Mouse (Mus musculus) liver, embryonic 13.5 days (tissue): ENCODE measurements around the gene H3f3b. TPM values are rescaled to one million over a fixed set of nuclear protein-coding genes. Genes with fewer than 3 reads are reported as not detected.
"Not testable (repeated sequence)": the region's sequence is repeated elsewhere in the genome, so short reads cannot be mapped to it uniquely, and the experiment has no call there.

Experiments
- ATAC-seq: fragments of 200-750 bp; cut with Nextera tagmentation; 2 replicates; pipeline ENCODE4 v1.8.0; 2017; ENCODE audit warnings: low read depth, mild to moderate bottlenecking, moderate number of reproducible peaks, moderate library complexity
- DNase-seq: peaks from one replicate; pipeline ENCODE4 v3.0.0; 2022
- H3K27ac ChIP-seq: fragments of 300-500 bp; sonication (generic); 2 replicates; pipeline ENCODE4 v1.5.1; 2015; ENCODE audit warnings: moderate library complexity, mild to moderate bottlenecking, inconsistent platforms
- H3K27me3 ChIP-seq: fragments of 300-500 bp; sonication (generic); 2 replicates; pipeline ENCODE4 v1.6.1; 2015; ENCODE audit warnings: mild to moderate bottlenecking, inconsistent platforms
- H3K36me3 ChIP-seq: fragments of 300-500 bp; sonication (generic); 2 replicates; pipeline ENCODE4 v1.6.1; 2015; ENCODE audit warnings: mild to moderate bottlenecking, inconsistent platforms
- H3K4me1 ChIP-seq: fragments of 300-500 bp; sonication (generic); replicated peaks from 2 replicates; pipeline ENCODE4 v1.6.1; 2015; ENCODE audit warnings: inconsistent platforms
- H3K4me2 ChIP-seq: fragments of 300-500 bp; sonication (generic); 2 replicates; pipeline ENCODE4 v1.6.1; 2015; ENCODE audit warnings: inconsistent platforms, mild to moderate bottlenecking, moderate library complexity
- H3K4me3 ChIP-seq: fragments of 300-500 bp; sonication (generic); replicated peaks from 2 replicates; pipeline ENCODE4 v1.5.1; 2015; ENCODE audit warnings: mild to moderate bottlenecking, inconsistent platforms
- H3K9ac ChIP-seq: fragments of 300-500 bp; sonication (generic); 2 replicates; pipeline ENCODE4 v1.6.1; 2015; ENCODE audit warnings: mild to moderate bottlenecking, inconsistent platforms
- H3K9me3 ChIP-seq: fragments of 300-500 bp; sonication (generic); replicated peaks from 2 replicates; pipeline ENCODE4 v1.6.1; 2016; ENCODE audit warnings: inconsistent platforms
- WGBS: fragments of 180-500 bp; shearing (Covaris S2); methylation state at CpG from one replicate; pipeline ENCODE4 v1.1.7; 2015; ENCODE audit not compliant: insufficient replicate concordance; 5-methylcytosine and 5-hydroxymethylcytosine counted together
- polyA plus RNA-seq: library from polyadenylated mRNA; unstranded; fragments of >200 nt; fragmentation: Nextera tagmentation; extraction: Ambion mirVana; gene quantifications from 2 replicates; pipeline ENCODE4 v1.2.1, GENCODE M21; 2015

H3f3b gene
- polyA plus RNA-seq, 1 experiment from 2014 or later: 785 TPM

DNA sequence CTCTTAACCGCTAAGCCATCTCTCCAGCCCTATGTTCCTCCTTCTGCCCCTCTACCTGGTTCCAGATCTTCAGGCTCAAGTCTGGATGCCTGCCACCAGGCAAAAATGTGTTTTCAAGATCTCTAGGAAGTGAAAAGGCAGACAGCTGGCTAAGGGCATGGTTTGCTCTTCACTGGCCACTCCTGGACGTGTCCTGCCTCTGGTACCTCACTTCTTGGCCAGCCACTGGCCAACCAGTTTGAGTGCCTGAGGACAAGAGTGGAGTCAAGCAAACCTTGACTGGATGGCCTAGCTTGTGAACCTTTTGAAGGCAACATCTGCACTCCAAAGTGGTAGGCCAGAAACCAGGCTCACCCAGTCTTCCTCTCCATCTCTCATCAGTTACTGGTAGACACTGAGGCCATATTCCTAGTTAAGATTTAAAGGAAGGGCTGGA is 7.8 kb downstream of the H3f3b start:
- no peak overlapping the region; the same call in 1 of the 2 replicates for H3K9ac ChIP-seq
- H3K36me3 ChIP-seq: peaks cover 21% of the 10 kb centered on the region
- H3K4me2 ChIP-seq: no peak overlapping the region
- H3K4me3 ChIP-seq: no peak overlapping the region
- H3K27me3 ChIP-seq: 0 out of 2 replicates have a peak, but pooled peaks cover 2% of the 10 kb centered on the region
- 86% methylated on average over 2 of the region's 2 CpGs for WGBS
- H3K27ac ChIP-seq: peak overlapping the region; percentile 64
- no peak for DNase-seq
- H3K4me1 ChIP-seq: peaks cover 15% of the 10 kb centered on the region
- H3K9me3 ChIP-seq: no peaks in the 10 kb centered on the region
- ATAC-seq: no peak

DNA sequence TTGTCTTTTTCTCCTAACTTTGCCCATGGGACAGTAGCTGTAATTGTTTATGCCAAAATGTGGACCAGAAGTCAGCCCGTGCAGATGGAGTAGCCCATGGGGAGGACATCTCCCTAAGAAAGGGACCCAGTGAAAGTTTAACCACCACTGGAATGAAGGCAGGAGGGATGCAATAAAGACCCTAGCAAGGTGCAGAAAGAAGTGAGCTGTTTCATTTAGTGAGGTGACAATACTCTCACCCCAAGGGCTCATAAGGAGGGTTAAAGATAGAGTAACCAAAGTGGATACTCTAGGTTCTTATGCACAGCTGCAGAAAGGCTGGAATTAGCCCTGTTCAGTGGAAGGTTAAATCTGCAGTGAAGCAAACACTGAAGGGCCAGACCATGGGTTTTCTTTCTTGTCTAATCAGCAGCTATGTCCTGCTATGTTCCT is 8.4 kb downstream of the H3f3b start:
- peaks cover 2% of the 10 kb centered on the region; the same call in 1 of the 2 replicates for H3K27me3 ChIP-seq
- no peak overlapping the region for H3K9ac ChIP-seq
- peaks cover 21% of the 10 kb centered on the region for H3K36me3 ChIP-seq
- 68% methylated on average over 1 of the region's 1 CpGs for WGBS
- no peak overlapping the region for H3K4me3 ChIP-seq
- no peak overlapping the region; the same call in none of the 2 replicates for H3K27ac ChIP-seq
- H3K4me2 ChIP-seq: no peak overlapping the region
- ATAC-seq: no peak
- H3K4me1 ChIP-seq: peaks cover 20% of the 10 kb centered on the region
- no peaks in the 10 kb centered on the region for H3K9me3 ChIP-seq
- DNase-seq: no peak

DNA sequence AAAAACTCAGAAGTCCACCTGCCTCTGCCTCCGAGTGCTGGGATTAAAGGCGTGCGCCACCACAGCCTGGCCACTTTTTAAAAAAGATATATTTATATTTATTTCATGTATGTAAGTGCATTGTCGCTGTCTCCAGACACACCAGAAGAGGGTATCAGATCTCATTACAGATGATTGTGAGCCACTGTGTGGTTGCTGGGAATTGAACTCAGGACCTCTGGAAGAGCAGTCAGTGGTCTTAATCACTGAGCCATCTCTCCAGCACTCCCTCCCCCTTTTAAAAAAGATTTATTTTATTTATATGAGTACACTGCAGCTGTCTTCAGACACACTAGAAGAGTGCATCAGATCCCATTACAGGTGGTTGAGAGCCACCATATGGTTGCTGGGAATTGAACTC is 8.9 kb downstream of the H3f3b start:
- H3K4me1 ChIP-seq: peaks cover 20% of the 10 kb centered on the region
- not testable (repeated sequence) for H3K9me3 ChIP-seq, H3K27ac ChIP-seq, H3K4me2 ChIP-seq, H3K4me3 ChIP-seq, H3K9ac ChIP-seq, H3K27me3 ChIP-seq, ATAC-seq, DNase-seq
- WGBS: 94% methylated on average over 4 of the region's 4 CpGs
- peaks cover 21% of the 10 kb centered on the region for H3K36me3 ChIP-seq

DNA sequence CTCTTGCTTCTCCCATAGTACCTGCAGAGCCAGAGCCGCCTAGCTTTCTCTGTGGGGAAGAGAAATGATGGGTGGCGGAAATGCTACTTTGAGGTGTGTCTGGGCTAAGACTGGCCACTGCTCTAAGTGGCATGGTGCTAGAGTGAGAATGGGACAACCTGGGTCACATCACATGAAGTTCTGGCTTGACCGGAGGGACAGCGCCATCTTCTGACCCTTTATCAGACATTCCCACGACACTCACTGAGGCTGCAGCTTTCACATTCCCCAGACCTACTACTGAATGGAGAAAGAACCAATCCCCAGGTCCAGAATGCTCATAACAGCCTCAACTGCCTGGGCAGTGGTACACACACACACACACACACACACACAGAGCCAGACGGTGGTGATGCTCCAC is 9.7 kb downstream of the H3f3b start:
- H3K27me3 ChIP-seq: peaks cover 9% of the 10 kb centered on the region; the same call in 1 of the 2 replicates
- H3K4me3 ChIP-seq: no peak overlapping the region
- 31% methylated on average over 6 of the region's 6 CpGs for WGBS
- no peak overlapping the region for H3K27ac ChIP-seq
- no peak overlapping the region for H3K4me2 ChIP-seq
- no peaks in the 10 kb centered on the region for H3K9me3 ChIP-seq
- peaks cover 17% of the 10 kb centered on the region for H3K36me3 ChIP-seq
- DNase-seq: no peak
- peaks cover 21% of the 10 kb centered on the region for H3K4me1 ChIP-seq
- H3K9ac ChIP-seq: no peak overlapping the region
- ATAC-seq: no peak

DNA sequence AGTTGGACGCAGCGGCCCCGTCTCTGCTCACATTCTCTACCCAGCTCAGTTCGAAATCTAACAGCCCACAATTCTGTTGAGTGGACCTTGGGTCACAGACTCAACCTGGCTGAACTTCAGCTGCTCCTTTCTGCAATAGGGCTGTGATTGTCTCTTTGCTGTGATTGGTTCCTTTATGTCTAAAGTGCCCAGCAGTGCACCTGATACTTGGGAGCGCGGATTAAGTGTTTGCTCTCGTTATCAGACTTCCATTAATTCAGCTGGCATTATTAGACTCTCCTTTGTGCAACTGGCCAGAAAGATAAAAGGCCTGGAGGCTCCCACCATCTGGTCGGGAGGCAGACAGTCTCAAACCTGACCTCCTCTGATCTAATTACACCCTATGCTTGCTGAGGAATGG is 12.9 kb downstream of the H3f3b start:
- no peak for DNase-seq
- H3K27me3 ChIP-seq: peaks cover 14% of the 10 kb centered on the region; the same call in 1 of the 2 replicates
- no peak overlapping the region for H3K4me2 ChIP-seq
- peaks cover 42% of the 10 kb centered on the region for H3K4me1 ChIP-seq
- H3K36me3 ChIP-seq: peaks cover 12% of the 10 kb centered on the region; the same call in 1 of the 2 replicates
- ATAC-seq: 0 out of 2 replicates have a peak, but pooled peaks have one; percentile 8
- H3K27ac ChIP-seq: no peak overlapping the region
- 43% methylated on average over 8 of the region's 8 CpGs for WGBS
- no peak overlapping the region for H3K4me3 ChIP-seq
- no peaks in the 10 kb centered on the region for H3K9me3 ChIP-seq
- H3K9ac ChIP-seq: no peak overlapping the region

DNA sequence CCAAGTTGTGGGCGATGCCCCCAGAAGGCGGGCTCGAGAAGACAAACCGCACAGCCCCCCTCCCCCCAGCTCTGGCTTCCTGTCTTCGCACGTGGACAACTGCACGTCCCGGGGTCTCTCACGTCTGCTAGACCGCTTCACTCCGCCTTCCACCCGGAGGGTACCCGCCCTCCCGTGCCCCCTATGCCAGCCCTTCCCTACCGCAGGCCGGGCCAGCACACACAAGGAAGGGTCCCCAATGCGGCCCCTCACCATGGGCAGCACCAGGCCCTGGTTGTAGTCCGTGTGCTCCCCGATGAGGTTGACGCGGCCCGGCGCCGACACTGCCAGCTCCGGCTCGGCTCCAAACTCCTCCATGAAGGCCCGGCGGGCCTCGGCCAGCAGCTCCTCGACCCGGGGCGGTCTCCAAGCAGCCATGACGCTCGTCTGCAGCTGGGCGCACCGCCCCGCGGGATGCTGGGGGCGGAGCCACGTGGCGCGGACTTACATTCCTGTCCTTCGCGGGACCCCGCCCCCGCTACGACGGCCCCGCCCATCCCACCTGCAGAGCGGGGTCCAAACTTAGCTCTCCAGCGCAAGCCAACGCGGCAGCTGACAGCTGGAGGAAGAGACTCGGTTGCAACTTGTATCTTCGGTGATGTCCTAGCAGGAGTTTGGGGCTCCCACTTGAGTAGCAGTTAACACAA is 15.4 kb downstream of the H3f3b start, which contains the start of gene Galk1:
TSS of gene Galk1 (minus strand) at position 458 of the 686 bp plus-strand sequence.
- Histone ChIP-seq H3K4me1 (peaks cover 42% of the 10 kb centered on the region), H3K4me3 (peak within 1 kb of the TSS; percentile 71), H3K9ac (peak within 1 kb of the TSS; percentile 86), H3K36me3 (peaks cover 35% of the 10 kb centered on the region), H3K9me3 (no peaks in the 10 kb centered on the region), H3K27me3 (peaks cover 14% of the 10 kb centered on the region; the same call in 1 of the 2 replicates), H3K4me2 (peak within 1 kb of the TSS; percentile 96), H3K27ac (peak within 1 kb of the TSS; percentile 83)
- DNase-seq (peak; percentile 86), ATAC-seq (peak; percentile 85)
- under 1% methylated on average over 55 of the region's 55 CpGs for WGBS

DNA sequence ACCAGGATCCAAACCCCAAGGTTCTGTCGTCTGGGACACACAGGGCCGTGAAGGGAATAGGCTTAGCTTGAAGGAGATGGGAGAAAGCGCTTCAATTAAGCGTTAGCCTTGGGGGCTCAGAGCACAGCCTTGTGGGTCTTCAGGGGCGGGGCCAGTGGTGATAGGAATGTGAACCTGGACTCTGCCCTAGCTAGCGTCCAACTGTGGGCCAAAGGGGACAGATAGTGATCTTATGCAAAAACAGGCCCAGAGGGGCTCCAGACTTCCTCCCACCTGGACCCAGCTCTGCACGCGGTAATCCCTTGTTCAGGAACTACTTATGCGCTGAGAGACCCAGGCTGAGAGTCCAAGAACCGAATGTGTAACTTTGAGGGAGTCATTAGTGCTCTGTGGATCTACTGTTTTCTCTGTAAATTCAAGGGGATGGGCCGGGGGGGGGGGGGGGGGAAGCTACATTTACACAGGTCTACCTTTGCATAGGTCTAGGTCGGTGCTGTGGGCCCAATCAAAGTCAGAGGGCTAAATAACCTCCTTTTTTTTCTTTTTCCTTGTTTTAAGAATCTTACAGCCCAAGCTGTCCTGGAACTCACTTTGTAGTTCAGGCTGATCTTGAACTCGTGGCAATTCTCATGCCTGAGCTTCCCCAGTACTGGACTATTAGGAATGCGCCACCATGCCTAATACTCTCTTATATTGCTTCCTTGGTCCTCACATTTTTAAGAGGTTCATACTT is 16.1 kb downstream of the H3f3b start:
- 18% methylated on average over 14 of the region's 14 CpGs for WGBS
- ATAC-seq (0 out of 2 replicates have a peak, but pooled peaks have one; percentile 15), DNase-seq (no peak)
- peaks cover 44% of the 10 kb centered on the region for H3K4me1 ChIP-seq
- peaks cover 42% of the 10 kb centered on the region for H3K36me3 ChIP-seq
- H3K9me3 ChIP-seq: no peaks in the 10 kb centered on the region
- H3K27ac ChIP-seq: peak overlapping the region; percentile 83
- peak overlapping the region; percentile 71 for H3K4me3 ChIP-seq
- H3K4me2 ChIP-seq: peak overlapping the region; percentile 96
- peak overlapping the region; percentile 86 for H3K9ac ChIP-seq
- peaks cover 14% of the 10 kb centered on the region; the same call in 1 of the 2 replicates for H3K27me3 ChIP-seq

DNA sequence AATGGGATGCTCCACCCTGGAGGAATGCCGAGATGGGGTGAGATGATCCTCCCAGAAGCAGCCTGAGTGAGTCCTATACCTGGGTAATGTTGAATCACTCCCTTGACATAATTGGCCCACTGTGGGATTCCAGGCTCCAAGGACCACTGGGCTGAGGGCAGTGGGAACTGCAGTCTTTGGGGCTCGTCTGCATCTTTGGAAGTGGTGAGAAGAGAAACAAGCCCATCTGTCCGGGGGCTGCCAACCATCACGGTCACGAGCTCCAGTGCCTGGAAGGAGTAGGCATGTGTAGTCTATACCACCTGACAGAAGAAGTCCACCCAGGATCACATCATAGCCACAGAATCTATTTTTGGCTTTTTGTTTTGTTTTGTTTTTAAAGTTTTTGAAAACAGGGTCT is 16.8 kb downstream of the H3f3b start:
- Histone ChIP-seq H3K36me3 (peaks cover 43% of the 10 kb centered on the region), H3K9me3 (no peaks in the 10 kb centered on the region), H3K4me1 (peaks cover 52% of the 10 kb centered on the region), H3K4me3 (peak overlapping the region; percentile 71; the same call in 1 of the 2 replicates), H3K27ac (peak overlapping the region; percentile 83), H3K4me2 (peak overlapping the region; percentile 96), H3K27me3 (peaks cover 14% of the 10 kb centered on the region; the same call in 1 of the 2 replicates), H3K9ac (no peak overlapping the region)
- ATAC-seq (no peak), DNase-seq (no peak)
- WGBS: 77% methylated on average over 5 of the region's 5 CpGs

DNA sequence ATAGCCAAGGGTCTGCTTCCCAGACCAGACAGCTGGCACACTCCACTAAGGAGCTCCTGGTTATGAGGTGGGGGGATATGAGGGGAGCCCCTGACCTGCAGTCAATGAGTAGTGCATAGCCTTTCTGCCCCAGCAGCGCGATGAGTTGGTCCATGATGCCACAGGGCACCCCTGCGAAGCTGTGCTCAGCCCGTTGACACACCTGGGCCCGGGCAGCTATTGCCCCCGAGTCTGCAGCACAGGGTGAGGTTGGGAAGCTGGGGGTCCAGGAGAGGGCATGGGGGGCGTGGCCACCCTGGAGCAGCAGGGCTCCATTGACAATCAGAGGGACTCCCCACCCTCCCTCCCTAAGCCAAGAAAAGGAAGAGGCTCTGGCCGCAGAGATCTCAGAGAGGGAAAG is 17.6 kb downstream of the H3f3b start:
- no peak overlapping the region for H3K9ac ChIP-seq
- 87% methylated on average over 8 of the region's 8 CpGs for WGBS
- H3K4me2 ChIP-seq: no peak overlapping the region
- no peaks in the 10 kb centered on the region for H3K9me3 ChIP-seq
- ATAC-seq (no peak), DNase-seq (no peak)
- H3K4me1 ChIP-seq: peaks cover 54% of the 10 kb centered on the region
- no peak overlapping the region for H3K27ac ChIP-seq
- H3K27me3 ChIP-seq: peaks cover 12% of the 10 kb centered on the region; the same call in 1 of the 2 replicates
- no peak overlapping the region for H3K4me3 ChIP-seq
- H3K36me3 ChIP-seq: peaks cover 43% of the 10 kb centered on the region

DNA sequence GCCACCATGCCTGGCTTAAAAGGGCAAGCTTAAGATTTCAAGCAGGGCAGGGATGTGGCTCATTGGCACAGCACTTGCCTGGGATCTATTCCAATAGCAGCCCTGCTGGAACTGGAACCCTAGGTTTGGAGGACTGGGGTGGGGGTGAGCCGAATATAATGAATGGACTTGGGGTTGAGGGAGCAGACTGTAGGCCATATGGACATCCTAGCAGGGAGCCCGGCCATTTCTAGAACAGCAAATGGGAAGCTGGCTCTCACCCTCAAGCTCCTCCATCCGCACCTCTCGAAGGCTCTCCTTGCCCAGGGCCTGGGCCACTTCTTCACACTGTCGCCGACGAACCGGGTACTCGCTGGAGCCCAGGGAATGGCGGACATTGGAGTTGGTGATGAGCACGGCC is 18.1 kb downstream of the H3f3b start:
- no peak overlapping the region for H3K4me2 ChIP-seq
- no peak overlapping the region for H3K27ac ChIP-seq
- 84% methylated on average over 11 of the region's 11 CpGs for WGBS
- no peaks in the 10 kb centered on the region for H3K9me3 ChIP-seq
- H3K4me3 ChIP-seq: no peak overlapping the region
- no peak overlapping the region for H3K9ac ChIP-seq
- peaks cover 12% of the 10 kb centered on the region; the same call in 1 of the 2 replicates for H3K27me3 ChIP-seq
- peaks cover 43% of the 10 kb centered on the region for H3K36me3 ChIP-seq
- H3K4me1 ChIP-seq: peaks cover 54% of the 10 kb centered on the region
- ATAC-seq (no peak), DNase-seq (no peak)

DNA sequence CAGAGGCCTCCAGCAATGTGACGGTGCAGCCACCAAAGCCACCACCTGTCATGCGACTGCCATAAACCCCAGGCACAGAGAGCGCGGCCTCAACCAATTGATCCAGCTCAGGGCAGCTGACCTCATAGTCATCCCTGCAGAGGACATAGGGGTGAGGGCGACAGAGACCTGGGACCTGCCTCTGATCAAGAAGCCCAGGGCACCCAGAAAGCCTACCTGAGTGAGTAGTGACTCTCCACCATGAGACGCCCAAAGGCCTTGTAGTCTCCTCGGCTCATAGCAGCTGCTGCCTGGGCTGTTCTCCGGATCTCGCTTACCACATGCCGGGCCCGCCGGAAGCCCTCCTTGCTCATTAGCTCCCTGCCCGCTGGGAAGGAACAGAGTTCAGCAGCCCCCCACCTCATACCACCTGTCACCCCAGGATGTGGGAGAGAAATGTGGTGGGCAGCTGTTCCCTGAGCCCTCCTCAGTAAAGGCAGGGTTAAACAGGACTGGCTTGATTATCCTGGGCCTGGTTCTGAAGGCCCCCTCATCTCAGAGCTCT is 18.9 kb downstream of the H3f3b start:
- Histone ChIP-seq H3K9me3 (no peaks in the 10 kb centered on the region), H3K27me3 (peaks cover 9% of the 10 kb centered on the region; the same call in 1 of the 2 replicates), H3K9ac (no peak overlapping the region), H3K4me2 (no peak overlapping the region), H3K36me3 (peaks cover 43% of the 10 kb centered on the region), H3K4me1 (peaks cover 60% of the 10 kb centered on the region), H3K4me3 (no peak overlapping the region), H3K27ac (no peak overlapping the region)
- 93% methylated on average over 13 of the region's 13 CpGs for WGBS
- DNase-seq: no peak
- no peak for ATAC-seq
